Mouse (Mus musculus) spleen, embryonic (tissue): ENCODE measurements around the gene Zcchc18.
"Not testable (repeated sequence)": the region's sequence is repeated elsewhere in the genome, so short reads cannot be mapped to it uniquely, and the experiment has no call there.

ENCODE experiments used
- CTCF ChIA-PET: fragments of 350-600 bp; sonication (Branson Sonifier 250); formaldehyde crosslinking; loops from one replicate; lab custom pipeline; 2022; lab: Charles Lee

The Zcchc18 gene

DNA sequence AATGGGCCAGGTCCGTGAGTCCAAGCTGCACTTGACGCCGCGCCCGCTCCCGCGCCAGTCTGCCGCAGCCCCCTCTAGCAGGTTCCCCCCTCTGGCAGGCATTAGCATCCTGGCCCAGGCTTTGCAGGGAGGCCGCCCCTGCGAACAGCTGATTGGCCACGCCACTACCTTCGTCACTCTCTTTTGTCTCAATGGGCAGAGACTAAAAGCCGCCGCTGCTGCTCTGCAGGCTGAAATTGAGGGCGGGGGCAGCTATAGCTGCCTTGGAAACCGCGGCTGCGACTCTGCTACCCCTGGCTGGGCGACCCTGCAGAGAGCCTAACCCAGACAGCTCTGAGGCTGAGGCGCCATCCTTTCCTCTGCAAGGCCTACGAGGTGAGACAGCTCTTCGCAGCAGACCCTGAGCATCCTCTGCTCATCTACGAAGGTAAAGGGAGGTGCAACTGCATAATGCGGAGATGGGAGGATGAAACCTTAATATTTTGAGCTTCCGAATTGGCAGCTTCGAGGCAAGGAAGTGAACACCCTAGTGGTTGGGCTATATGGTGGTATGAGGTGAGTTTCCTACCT, at the start of gene Zcchc18:
TSS of gene Zcchc18 (plus strand) at position 178 of the 570 bp plus-strand sequence.
- CTCF ChIA-PET: no interaction called here

DNA sequence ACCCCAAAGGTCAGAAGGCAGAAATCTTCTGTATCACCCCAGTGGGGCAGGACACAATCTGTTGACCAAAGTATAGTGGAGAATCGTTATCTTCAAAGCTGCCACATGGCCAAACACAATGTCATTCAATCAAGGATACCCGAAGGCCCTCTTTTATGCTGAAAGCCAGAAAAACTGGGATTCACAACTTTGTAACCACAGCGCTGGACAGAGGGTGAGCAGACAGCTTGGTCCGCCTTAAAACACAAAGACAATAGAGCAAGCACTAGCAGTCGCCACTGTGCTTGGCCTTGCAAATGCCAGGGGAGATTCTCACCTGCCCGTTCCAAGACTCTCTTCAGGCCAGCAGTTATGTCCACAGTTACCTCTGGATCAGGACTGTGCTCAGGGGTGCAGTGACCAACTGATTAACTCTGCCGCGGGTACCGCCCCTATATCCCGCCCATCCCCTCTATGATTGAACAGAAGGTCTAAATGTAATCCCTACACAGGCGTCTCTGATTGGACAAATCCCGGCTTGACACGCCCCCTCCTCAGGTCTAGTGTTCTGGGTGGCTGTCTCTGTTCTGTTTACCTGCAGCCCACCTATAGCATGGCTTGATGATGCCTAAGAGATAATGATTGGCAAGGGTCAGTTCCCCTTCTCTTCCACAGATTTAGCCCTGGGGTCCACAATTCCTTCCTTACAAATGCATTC, 35.2 kb upstream of the Zcchc18 start:
- CTCF ChIA-PET: not testable (repeated sequence)

DNA sequence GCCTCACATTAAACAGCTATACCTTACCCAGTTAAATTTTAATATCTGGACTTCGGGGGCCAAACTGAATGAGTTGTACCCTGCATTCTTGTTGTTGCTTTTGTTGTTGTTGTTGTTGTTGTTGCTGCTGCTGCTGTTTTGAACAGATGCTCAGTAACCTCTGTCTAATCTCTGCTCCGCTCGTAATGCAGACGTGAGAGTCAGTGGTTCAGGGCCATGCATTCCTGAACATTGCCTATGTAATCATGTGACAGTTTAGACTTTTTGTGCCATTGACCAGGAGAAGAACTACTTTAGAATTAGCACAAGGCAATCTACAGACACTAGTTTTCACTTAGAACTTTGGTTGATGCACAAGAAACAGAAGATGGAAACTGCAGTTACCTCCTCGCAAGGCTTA, 34.7 kb upstream of the Zcchc18 start:
- CTCF ChIA-PET: not testable (repeated sequence)

DNA sequence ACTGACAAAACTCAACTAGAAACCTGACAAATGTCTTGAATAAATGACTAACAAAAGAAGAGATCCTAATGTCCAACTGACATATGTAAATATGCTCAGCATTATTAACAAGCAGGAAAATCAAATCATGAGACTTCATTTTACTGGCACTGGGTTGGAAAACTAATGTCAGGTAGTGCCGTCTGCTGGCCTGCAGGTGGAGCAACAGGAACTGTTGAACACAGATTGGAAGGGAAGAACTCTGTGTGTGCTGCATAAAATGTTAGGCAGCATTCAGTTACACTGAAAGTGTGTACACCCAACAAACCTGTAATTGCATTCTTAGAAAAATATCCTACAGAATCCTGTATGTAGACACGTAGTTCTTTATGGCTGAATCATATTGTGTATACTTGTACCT, 33.3 kb upstream of the Zcchc18 start:
- CTCF ChIA-PET: no interaction called here

DNA sequence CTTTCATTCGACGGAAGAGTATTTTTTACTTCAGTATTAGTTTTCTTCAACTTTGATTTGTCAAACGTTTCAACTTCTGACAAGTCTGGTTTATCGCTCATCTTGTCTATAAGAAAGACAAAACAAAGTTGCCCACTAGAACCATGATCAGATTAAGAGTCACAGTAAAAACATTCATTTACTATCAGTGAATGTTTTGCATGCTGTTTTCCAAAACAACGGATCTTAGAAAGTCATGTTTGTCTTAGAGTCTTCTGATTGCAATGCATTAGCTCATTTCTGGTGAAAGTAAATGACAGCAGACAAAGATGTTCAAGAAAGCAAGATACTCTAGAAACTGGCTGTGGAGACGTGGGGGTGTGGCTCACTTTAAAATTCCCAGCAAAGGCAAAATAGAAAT, 17.6 kb upstream of the Zcchc18 start, which contains the start of gene Tmsb15b2:
TSS of gene Tmsb15b2 (minus strand) at position 101 of the 400 bp plus-strand sequence.
- CTCF ChIA-PET: not testable (repeated sequence)

DNA sequence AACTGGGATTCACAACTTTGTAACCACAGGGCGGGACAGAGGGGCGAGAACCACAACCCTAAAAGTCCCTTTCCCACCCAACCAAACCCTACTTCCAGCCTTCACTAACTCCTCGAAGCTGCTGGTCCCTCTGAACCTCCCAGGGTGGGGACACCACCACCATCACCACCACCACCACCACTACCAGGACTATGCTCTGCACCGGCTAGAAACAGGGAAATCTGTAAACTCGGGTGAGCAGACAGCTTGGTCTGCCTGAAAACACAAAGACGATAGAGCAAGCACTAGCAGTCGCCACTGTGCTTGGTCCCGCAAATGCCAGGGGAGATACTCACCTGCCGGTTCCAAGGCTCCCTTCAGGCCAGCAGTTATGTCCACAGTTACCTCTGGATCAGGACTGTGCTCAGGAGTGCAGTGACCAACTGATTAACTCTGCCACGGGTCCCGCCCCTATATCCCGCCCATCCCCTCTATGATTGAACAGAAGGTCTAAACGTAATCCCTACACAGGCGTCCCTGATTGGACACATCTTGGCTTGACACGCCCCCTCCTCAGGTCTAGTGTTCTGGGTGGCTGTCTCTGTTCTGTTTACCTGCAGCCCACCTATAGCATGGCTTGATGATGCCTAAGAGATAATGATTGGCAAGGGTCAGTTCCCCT, 16.4 kb upstream of the Zcchc18 start, which contains the start of the genes Tmsb15l and Tmsb15b1:
TSS of gene Tmsb15l (minus strand) at position 446 of the 661 bp plus-strand sequence.
TSS of gene Tmsb15b1 (minus strand) at position 451 of the 661 bp plus-strand sequence.
- CTCF ChIA-PET: no interaction called here

DNA sequence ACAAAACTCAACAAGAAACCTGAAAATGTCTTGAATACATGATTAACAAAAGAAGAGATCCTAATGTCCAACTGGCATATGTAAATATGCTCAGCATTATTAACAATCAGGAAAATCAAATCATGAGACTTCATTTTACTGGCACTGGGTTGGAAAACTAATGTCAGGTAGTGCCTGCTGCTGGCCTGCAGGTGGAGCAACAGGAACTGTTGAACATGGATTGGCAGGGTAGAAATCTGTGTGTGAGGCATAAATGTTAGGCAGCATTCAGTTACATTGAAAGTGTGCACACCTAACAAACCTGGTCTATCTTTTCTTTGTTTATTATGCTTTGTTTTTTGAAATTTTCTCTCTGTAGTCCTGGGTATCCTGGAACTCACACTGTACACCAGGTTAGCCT, 14.3 kb upstream of the Zcchc18 start:
- CTCF ChIA-PET: no interaction called here

DNA sequence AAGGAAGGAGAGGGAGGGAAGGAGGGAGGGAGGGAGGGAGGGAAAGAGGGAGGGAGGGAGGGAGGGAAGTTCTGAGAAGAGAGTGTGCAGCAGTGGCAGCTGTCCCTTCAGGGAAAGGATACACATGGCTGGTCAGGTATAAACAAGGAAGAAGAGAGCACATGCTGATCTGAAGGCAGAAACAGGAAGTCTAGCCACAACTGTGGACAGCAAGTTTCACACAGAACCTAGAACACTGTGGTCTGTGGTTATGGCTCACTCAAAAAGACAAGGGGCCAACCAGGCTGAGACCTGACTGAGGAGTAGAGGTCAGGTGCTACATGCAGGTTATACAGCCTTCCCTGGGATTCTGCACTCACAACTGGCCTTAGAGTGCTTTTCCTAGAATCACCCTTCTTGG, 6.9 kb upstream of the Zcchc18 start:
- CTCF ChIA-PET: no interaction called here

DNA sequence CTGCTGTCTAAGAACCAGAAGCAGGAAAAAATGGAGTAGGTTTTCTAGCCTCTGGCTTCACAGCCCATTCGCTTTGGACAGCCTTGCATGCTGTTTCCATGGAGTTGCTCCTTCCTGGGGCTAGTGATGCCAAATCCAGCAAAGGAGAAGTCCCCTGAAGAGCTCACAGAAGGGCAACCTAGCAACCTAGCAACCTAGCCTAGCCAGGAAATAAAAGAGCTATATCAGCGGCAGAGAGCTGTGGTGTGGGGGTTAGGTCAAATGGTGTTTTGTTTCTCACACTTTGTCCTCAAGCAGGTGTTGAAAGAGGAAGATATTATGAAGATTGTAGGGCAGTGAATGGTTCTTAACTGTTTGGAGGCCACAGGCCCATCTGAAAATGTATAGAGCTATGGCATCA, 1.7 kb upstream of the Zcchc18 start:
- CTCF ChIA-PET: interaction anchor here (0.9 kb wide), 1 partner anchor 19 kb away, joined by 3 read pairs; no protein-coding TSS in a partner anchor

DNA sequence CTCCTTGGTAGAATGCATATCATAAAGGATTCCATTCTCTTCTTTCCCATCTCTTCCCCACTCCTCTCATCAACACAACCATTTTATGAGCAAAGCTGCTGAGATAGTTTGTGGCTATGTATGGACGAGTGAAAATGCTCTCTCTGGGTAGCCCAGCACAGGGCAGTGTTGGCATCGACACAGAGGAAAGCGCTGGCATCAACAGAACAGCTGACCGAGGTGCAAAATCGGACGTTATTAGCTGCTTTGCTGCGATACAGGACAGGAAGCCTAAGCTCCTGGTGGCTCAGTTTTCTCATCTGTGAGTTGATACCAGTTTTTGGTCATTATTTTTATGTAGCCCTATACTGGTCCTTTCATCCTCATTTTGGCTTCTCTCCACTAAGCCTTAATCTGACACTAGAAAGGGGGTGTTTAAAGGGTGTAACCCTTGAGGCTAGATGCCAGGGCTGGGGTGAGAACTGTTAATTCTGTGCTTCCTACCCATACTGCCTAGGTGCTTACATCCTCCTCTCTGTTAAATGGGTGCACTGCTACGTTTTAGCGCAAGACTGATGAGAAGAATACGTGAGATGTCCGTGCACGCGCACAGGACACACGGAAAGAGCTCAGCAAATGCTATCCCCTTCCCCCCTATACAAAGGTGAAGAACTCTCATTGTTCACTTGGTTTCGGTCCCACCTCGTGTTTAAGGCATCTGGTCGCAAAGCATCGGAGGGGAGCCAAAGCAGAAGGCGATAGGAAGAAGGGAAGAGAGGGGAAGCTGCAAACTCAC, 577 bp upstream of the Zcchc18 start:
- CTCF ChIA-PET: no interaction called here

DNA sequence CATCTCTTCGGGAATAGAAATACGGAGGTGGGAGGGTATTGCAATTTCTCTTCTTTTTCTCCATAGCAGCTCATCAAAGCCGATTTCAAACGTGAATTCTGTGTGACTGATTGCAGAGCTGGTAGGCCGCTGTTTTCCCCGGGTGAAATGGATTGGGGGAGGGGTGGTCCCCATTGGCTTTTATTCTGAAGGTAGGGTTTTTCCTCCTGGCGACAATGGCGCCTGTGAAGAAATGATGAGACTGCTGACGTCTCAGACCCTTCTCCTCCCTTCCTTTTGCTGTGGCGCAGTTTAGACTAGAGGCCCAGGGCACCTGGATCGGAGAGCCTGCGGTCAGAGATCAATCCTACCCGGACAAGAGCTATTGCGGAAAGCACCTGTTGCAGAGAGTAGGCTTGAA, 686 bp downstream of the Zcchc18 start:
- CTCF ChIA-PET: no interaction called here

DNA sequence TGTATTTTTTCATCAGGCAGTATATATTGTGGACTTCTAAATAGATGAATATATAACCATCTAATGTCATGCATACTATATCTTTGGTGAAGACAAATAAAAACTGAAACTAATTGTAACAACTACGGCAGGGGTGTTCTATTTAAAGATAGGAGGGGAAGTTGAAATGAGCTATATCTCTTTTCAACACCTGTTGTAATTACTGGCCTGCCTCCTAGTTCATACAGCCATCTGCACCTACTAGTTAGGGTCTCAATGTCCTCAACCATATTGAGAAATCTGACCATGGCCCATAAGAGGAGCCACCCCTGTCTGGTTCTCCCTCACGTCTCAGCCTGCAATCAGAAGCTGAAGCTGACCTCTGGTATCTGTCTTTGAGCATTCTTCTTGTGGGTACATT, 3.3 kb downstream of the Zcchc18 start:
- CTCF ChIA-PET: no interaction called here

DNA sequence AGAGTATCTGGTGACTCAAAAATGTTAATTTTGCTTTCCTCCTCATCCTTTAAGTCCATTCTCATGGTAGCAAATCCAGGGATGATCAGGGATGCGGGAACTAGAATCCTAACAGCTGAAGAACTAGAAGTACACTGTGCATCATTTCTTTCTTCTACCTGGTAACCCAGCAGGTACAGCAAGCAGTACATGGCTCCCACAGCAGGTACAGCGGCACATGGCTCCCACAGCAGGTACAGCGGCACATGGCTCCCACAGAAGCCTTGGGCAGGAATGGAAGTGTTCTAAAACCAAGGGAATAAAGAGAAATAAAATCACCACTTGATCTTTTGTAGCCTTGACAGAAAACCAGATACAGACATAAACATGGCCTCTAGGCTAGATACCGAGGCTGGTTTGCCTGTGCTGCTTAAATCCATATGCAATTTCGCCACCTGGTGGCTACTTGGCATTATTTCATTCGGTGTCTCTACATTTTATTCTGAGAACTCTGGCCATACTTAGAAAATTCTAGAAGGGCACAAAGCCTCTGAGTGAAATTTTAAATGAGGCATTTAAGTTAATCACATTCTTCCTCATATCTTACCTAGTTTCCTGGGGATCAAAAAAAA, 22.2 kb downstream of the Zcchc18 start:
- CTCF ChIA-PET: no interaction called here

DNA sequence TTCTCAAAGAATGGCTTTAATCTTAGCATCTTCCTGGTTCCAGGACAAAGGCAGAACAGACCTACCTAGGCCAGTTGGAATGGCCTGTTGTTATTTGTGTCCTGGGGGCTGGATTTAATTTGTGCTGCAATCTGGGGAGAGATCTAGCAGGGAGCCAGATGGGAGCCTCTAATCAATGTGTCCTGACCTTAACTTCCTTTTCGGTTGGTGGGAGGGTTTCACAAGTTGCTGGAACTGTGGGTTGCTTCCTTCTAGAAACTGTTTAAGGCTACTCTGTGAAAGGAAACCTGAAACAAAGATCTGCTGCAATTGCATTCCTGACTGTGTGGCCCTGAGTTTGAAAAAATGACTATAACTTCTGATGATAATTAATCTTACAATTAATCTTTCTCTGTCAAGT, 24.7 kb downstream of the Zcchc18 start:
- CTCF ChIA-PET: no interaction called here

DNA sequence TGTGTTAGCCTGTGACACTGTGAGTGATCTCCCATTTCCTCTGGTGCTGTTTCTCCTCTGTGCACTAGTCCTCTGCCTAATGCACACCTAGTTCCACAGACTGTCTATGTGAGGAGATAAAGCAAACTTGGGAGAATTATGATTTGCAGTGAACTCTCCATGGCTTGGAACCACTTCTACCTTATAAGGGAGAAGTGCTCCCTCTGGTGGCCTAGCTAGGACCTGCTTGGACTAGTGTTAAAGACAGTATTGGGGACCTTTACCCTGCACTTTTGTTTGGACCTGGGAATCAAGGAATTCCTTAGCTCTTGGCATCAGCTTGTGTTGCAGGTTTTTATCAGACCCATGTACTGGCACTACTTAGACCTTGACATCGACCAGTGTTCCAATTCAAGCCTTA, 26.4 kb downstream of the Zcchc18 start:
- CTCF ChIA-PET: no interaction called here

DNA sequence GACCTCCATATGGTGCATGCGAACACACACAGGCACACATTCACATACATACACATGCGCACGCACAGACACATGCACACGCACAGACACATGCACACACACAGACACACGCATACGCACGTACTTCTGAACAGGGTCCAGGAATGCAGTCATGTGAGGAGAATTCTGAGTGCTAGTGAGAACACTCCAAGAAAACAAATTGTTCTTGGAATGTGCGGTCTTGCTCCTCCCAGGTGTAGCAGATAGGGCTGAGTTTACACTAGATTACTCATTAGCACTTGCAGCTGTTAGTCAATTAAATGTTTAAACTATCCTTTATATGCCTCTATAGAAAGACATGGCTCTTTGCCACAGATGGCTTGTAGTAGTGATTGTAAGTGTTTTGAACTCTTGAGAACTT, 38.0 kb downstream of the Zcchc18 start:
- CTCF ChIA-PET: no interaction called here

DNA sequence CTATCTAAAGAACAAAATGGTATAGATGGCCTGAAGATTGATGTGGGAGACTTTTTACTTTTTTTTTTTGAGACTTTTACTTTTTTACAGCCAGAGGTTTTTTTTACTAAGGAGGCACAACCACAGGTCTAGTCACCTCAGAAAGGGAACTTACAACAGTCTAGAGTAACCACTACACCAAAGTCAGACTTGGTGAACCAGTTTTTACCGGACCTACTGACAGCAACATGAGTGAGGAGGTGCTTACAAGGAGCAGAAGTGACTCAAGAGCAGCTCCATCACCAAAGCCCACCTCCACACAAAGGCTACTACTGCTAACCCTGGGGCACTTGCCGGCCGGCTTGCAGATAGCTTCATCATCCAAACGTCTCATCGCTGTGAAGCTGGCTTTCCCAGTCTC, 38.8 kb downstream of the Zcchc18 start:
- CTCF ChIA-PET: no interaction called here

DNA sequence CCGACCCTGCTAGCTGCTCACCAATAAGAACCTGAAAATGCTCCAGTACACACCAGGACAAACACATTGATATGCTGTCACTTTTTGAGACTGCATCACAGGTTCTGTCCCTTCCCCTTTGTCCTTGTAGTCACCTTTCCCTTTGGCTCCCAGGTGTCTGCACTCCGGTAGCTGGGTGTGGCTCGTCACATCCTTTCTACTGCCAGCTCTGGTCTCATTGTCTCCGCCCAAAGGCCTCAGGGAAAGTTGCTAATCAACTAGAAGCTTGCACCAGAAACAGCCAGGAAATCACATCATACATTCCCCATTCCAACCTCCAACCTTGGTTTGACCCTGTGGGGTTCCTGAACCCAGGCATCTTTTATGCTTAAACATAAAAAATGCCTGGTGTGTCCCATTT, 41.4 kb downstream of the Zcchc18 start:
- CTCF ChIA-PET: no interaction called here

DNA sequence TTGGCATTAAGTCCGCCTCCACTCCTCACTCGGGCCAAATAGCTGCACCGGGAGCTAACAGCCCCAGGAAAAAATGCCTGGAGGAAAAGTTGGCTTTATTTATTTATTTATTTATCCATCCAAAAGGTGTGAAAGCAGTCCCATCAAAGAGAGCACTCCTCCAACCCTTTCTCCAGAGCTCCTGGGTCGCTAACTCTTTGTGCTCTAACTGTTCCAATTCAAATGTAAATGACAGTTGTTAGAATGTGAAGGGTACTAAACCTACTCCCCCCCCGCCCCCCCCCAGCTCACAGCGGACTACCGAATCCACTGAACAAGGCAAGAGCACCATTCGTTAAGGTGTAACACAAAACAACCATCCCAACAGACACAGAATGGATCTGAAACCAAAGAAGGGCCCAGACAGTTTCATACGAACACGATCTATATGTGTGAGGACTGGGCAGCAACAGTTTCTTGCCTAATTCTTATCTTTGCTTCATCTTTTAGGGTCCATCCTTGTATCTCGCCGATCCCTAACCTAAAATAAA, 44.6 kb downstream of the Zcchc18 start:
- CTCF ChIA-PET: interaction anchor here (1.5 kb wide), 1 partner anchor 11 kb away, joined by 4 read pairs; no protein-coding TSS in a partner anchor

DNA sequence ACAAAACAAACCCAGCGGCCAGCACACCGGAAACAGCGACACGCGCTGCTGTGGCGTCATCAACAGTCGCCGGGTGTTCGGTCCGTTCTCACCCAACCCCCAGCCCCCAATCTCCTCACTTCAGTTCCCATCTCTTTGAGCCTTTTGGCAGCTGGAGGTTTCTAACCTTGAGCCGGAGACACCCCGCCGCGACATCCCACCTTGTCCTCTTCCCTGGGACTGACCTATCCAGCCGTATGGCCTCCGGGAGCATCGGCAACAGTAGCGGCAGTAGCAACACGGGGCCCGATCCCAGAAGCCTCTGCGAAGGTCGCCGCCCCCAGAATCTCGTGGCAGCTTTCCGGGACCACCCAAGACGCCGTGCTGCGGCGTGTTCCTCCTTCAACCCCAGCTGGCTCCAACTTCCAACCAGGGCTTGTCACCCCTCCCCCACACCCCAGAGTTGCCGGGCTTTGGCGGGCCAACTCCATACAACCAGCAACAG, 45.1 kb downstream of the Zcchc18 start, which contains the start of gene Slc25a53:
TSS of gene Slc25a53 (minus strand) at position 303 of the 484 bp plus-strand sequence.
- CTCF ChIA-PET: interaction anchor here (1.5 kb wide), 1 partner anchor 11 kb away, joined by 4 read pairs; no protein-coding TSS in a partner anchor

DNA sequence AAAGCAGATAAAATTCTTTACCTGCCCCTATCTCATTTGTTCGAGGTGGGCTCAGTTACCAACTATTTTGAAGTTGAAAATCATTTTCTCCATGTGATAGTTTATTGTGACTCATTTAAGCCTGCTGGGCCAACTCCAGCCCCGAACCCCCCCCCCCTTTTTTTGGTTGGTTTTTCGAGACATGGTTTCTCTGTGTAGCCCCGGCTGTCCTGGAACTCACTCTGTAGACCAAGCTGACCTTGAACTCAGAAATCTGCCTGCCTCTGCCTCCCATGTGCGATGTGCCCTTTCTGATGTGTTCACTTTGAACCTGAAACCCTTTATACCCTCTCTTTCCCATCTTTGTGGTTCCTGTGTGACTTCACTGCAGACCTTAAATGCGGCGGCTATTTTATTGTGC, 45.5 kb downstream of the Zcchc18 start:
- CTCF ChIA-PET: interaction anchor here (1.5 kb wide), 1 partner anchor 10 kb away, joined by 4 read pairs; no protein-coding TSS in a partner anchor
